Mouse (Mus musculus) skeletal muscle tissue, postnatal 0 days (tissue): ENCODE results near the gene Helq. TPM values are rescaled to one million over a fixed set of nuclear protein-coding genes. Genes with fewer than 3 reads are reported as not detected.

Experiments used
- polyA plus RNA-seq: library from polyadenylated mRNA; unstranded; fragments of >200 nt; fragmentation: Nextera tagmentation; extraction: Ambion mirVana; gene quantifications from 2 replicates; pipeline ENCODE4 v1.2.1, GENCODE M21; 2015

Gene Helq
- 4.4 and 5.0 TPM in 2 replicates for polyA plus RNA-seq

GRCm38 (mm10) chr5:100798165-100798860, at the start of gene Helq, which contains the start of gene Mrps18c:
Helq (minus strand) TSS chr5:100798598.
Mrps18c (plus strand) TSS chr5:100798627.

GRCm38 (mm10) chr5:100845485-100845847, 47.1 kb upstream of the Helq start, which contains the start of gene Gpat3:
Gpat3 (plus strand) TSS chr5:100845713.

GRCm38 (mm10) chr5:100820483-100821184, 22.2 kb upstream of the Helq start, which contains the start of gene Abraxas1:
Abraxas1 (minus strand) TSS chr5:100820965.

DNA sequence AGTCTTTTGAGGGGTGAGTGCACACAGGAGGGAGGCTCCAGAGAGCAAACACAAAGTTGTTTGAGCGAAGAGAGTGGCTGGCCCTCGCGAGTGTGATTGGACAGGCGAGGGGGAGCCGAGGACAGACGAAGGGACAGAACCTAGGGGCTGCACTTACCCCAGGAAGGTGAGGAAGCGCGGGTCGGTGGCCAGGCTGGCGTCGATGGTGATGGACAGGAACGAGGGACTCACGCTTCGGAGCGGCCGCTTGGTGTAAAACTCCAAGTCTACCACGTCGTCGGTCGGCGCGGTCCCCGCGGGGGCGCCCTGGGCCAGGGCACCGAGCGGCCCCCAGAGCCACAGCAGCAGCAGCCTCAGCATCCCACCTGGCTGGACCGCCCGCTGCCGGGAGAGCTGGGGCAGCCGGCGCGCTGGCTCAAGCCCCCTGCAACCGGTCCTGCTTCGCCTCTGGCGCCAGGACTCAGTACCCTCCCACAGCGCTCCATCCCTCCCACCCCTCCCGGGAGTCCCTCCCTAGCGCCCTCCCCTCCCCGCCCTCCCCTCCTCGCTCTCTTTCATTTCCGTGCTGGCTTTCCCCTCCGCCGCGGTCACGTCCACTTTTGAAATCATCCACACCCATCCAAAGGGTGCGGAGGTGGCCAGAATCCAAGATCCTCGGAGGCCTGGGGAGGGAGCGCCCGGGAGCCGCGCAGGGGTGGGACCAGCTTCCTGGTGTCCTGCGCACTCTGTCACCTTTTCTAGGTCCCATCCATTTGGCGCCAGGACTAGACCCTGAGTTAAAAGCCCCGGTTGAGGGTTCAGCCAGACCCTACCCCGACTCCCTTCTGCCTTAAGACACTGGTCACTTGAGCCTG, 78.9 kb downstream of the Helq start, which contains the start of gene Hpse:
Gene Hpse, minus strand, starts transcription at position 482 of the 854 bp plus-strand sequence.

Other genes starting within 250 kb of the Helq start
- 15.0 and 15.4 TPM in 2 replicates for gene Plac8, start 226.4 kb downstream of the Helq start, polyA plus RNA-seq
- 37.3 and 37.7 TPM in 2 replicates for gene Coq2, start 123.5 kb downstream of the Helq start, polyA plus RNA-seq
- gene Hpse, start 78.9 kb downstream of the Helq start, polyA plus RNA-seq, result 1.6 and 2.2 TPM in 2 replicates
- gene Mrps18c, start within 50 bp of the Helq start, polyA plus RNA-seq, result 133 and 143 TPM in 2 replicates
- gene Abraxas1, start 22.4 kb upstream of the Helq start, polyA plus RNA-seq, result 14.7 and 16.3 TPM in 2 replicates
- gene Gpat3, start 47.1 kb upstream of the Helq start, polyA plus RNA-seq, result 10.3 and 46.1 TPM in 2 replicates